Mouse (Mus musculus): ENCODE results near the gene Fam78a.

Fam78a gene

GRCm38 (mm10) chr2:32034206-32034605 is 50.5 kb downstream of the Fam78a start:
- no peak for DNase-seq

- peak; percentile 42 for DNase-seq
Observed at GRCm38 (mm10) chr2:32033436-32033835, 51.2 kb downstream of the Fam78a start.

- peak; percentile 27 for DNase-seq
Observed at GRCm38 (mm10) chr2:32029636-32030035, 55.0 kb downstream of the Fam78a start.

- no peak for DNase-seq
Observed at GRCm38 (mm10) chr2:32024372-32024771, 60.3 kb downstream of the Fam78a start.

GRCm38 (mm10) chr2:32020229-32020628 is 64.4 kb downstream of the Fam78a start:
- no peak for DNase-seq

GRCm38 (mm10) chr2:32019704-32020103 is 65.0 kb downstream of the Fam78a start:
- no peak for DNase-seq

GRCm38 (mm10) chr2:32008716-32009115 is 75.9 kb downstream of the Fam78a start:
- DNase-seq, result no peak

- no peak for DNase-seq
Observed at GRCm38 (mm10) chr2:32008311-32008710, 76.3 kb downstream of the Fam78a start.

Data from kidney, postnatal 10 days (tissue).